Mouse (Mus musculus): ENCODE results near the gene Pik3r2. TPM values are rescaled to one million over a fixed set of nuclear protein-coding genes. Genes with fewer than 3 reads are reported as not detected.
"Not testable (repeated sequence)": the region's sequence is repeated elsewhere in the genome, so short reads cannot be mapped to it uniquely, and the experiment has no call there.

The Pik3r2 gene
- 84.5 and 85.5 TPM in 2 replicates for polyA plus RNA-seq (2016; fragmentation: Nextera tagmentation; extraction: Ambion mirVana)

DNA sequence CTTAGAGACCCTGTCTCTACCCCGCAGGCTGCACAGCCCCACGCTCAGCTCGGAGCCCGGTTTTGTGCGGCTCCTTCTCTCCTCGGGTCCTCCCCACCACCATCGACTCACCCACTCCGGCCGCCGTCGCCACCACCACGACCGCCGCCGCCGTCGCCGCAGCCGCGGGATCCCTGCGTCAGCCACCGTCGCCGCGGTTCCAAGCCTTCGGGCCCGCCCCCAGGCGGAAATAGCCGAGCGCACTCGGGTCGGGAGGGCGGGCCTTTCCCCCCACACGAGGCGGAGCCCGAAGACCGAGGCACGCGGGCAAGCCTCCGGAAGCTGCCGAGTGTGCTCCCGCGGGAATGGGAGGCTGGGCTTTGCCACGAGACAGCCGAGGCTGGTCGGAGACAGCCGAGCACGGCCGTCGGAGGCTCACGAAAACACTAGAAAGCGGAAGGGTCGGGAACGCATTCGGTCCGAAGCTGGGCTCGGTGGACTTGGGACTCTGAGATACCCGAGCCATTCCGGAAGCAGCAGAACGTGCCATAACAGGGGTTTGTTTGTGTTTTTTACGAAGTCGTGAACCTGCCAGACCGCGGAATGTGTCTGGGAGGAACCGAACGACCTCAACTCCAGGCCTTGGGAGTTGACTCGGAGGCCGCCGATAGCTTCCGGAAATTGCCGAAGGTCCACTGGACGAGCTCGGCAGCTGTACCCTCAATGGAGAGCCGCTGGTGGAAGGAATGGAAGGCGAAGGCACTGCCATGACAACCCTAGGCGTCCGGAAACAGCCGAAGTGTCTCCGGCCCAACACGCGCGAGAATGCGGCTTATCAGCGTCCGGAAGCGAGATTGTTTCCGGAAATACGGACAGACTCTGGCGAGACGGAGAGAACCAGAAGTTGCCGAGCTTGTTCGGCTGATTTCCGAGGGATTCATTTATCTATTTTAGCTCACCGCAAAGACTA lies at the start of gene Pik3r2:
Pik3r2 (minus strand) TSS at position 218 of the 949 bp plus-strand sequence.
- peak within 1 kb of the TSS; percentile 96 for H3K27ac ChIP-seq
- H3K36me3 ChIP-seq, result peaks cover 65% of the 10 kb centered on the region
- peak within 1 kb of the TSS; percentile 87 for H3K9ac ChIP-seq
- no peaks in the 10 kb centered on the region for H3K27me3 ChIP-seq
- peaks cover 42% of the 10 kb centered on the region for H3K4me1 ChIP-seq
- under 1% methylated on average over 91 of the region's 94 CpGs for WGBS
- ATAC-seq (ENCODE audit: low FRiP score), result peak; percentile 91
- H3K4me3 ChIP-seq, result peak within 1 kb of the TSS; percentile 82
- H3K4me2 ChIP-seq (replicated peaks), result peak within 1 kb of the TSS; percentile 90
- no peaks in the 10 kb centered on the region for H3K9me3 ChIP-seq (replicated peaks)

DNA sequence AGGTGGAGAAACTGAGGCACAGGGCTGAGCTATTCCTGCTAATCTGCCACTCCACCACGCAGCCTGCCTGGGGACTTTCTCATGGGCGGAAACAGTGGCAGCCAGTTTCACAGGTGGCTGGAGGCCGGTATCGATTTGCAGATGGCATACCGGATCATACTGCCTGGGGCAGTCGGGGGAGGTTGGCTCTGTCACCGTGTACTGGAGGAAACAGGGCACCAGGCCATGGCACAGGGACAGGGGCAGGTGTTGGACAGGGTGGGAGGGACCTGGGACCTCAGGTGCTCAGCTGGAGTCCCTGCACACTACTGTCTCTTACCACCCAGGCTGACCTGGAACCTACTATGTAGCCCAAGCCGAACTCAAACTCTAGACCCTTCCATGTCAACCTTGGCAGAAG lies 49.3 kb upstream of the Pik3r2 start:
- Histone ChIP-seq H3K27ac (no peak overlapping the region), H3K4me2 (replicated peaks) (no peak overlapping the region), H3K36me3 (no peaks in the 10 kb centered on the region), H3K27me3 (peaks cover 8% of the 10 kb centered on the region), H3K9ac (no peak overlapping the region), H3K9me3 (replicated peaks) (0 out of 2 replicates have a peak, but pooled peaks cover 3% of the 10 kb centered on the region), H3K4me1 (no peaks in the 10 kb centered on the region), H3K4me3 (no peak overlapping the region)
- WGBS, result 84% methylated on average over 8 of the region's 8 CpGs
- ATAC-seq (ENCODE audit: low FRiP score), result no peak

DNA sequence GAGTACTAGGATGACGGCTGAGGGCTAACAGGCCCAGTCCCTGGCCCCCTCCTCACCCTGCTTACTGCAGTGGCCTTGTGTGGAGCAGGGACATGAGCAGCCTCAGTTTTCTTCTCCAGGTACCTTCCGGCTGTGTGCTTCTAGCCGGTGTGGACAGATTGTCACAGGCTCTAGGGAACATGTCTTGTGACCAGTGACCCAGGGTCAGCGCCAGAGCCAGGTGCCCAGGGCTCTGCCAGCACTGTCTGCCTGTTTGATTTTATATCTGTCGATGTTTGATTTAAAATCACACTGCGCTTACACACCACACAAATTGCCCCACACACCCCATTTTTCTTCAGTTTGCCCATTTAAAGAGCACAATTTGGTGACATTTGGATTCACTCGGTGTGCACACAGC lies 47.3 kb upstream of the Pik3r2 start:
- Histone ChIP-seq H3K9me3 (replicated peaks) (peaks cover 6% of the 10 kb centered on the region; the same call in 1 of the 2 replicates), H3K4me2 (replicated peaks) (no peak overlapping the region), H3K27ac (no peak overlapping the region), H3K9ac (0 out of 2 replicates have a peak overlapping the region, but pooled peaks have one; percentile 27), H3K27me3 (peaks cover 27% of the 10 kb centered on the region), H3K36me3 (no peaks in the 10 kb centered on the region), H3K4me1 (peaks cover 3% of the 10 kb centered on the region; the same call in 1 of the 2 replicates), H3K4me3 (no peak overlapping the region)
- no peak for ATAC-seq (ENCODE audit: low FRiP score)
- WGBS, result 87% methylated on average over 7 of the region's 7 CpGs

DNA sequence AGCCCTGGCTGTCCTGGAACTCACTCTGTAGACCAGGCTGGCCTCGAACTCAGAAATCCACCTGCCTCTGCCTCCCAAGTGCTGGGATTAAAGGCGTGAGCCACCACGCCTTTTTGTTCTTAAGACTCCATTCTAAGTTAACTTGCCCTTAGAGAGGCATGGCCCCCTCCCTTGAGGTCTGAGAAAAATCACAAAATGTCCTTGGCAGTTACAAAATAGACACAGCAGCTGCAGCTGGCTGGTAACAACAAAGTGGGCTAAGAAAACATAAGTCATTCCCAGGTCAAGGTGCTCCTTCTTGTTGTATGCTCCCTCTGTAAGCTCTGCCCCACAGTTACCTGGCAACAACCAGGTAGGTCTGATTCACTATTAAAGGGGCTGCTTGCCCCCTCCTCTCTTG lies 46.1 kb upstream of the Pik3r2 start:
- not testable (repeated sequence) for H3K36me3 ChIP-seq; H3K4me1 ChIP-seq; H3K4me2 ChIP-seq (replicated peaks); ATAC-seq (ENCODE audit: low FRiP score); H3K9ac ChIP-seq; H3K27ac ChIP-seq; H3K4me3 ChIP-seq
- 90% methylated on average over 3 of the region's 3 CpGs for WGBS
- peaks cover 12% of the 10 kb centered on the region; the same call in 1 of the 2 replicates for H3K9me3 ChIP-seq (replicated peaks)
- peaks cover 28% of the 10 kb centered on the region for H3K27me3 ChIP-seq

DNA sequence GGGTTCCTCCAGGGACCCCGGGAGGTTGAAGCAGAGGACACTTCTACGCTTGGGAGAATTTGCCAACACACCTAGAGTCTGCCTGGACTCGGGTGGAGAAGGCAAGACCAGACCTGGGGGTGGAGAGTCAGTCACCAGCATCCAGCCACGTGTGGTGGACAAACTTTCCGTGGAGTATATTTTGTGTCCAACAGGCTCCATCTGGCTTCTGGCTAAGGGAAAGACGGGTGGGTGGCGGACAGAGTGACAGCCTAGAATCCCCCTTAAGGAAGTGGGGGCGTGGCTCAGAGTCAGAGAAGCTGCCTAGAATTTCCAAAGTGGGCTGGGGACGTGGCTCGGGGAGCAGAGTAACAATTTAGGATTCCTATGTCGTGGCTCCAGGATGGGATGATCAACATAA lies 45.5 kb upstream of the Pik3r2 start:
- Histone ChIP-seq H3K4me3 (no peak overlapping the region), H3K4me1 (peaks cover 4% of the 10 kb centered on the region; the same call in 1 of the 2 replicates), H3K27me3 (peaks cover 34% of the 10 kb centered on the region), H3K4me2 (replicated peaks) (no peak overlapping the region), H3K36me3 (no peaks in the 10 kb centered on the region), H3K27ac (no peak overlapping the region), H3K9me3 (replicated peaks) (peaks cover 11% of the 10 kb centered on the region; the same call in 1 of the 2 replicates), H3K9ac (no peak overlapping the region)
- ATAC-seq (ENCODE audit: low FRiP score), result no peak
- 51% methylated on average over 11 of the region's 11 CpGs for WGBS

DNA sequence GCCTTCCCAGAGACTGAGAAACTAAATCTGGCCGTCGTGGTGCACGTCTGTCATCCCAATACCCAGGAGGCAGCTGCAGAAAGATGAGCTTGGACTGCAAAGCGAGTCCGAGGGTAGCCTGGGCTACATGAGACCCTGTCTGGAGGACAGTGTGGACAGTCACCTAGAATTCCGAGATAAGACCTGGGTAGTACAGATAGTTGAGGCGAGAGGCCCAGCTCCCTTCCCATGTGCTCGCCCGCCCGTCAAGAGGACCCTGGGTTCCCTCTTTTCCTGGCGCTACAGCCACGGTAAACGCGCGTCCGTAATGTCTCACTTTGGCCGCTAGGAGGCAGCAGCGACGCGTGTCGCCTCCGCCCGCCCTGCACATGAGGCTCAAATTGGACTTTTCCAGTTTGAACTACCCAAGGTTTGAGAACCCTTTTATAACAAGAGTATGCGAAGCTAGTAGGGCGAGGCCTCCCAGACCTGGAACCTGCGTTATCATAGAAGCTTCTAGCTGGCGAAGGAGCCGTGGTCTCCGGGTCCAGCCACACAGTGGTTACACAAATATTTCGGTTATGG lies 45.0 kb upstream of the Pik3r2 start:
- Histone ChIP-seq H3K9ac (no peak overlapping the region), H3K27me3 (peaks cover 39% of the 10 kb centered on the region)
- WGBS, result 16% methylated on average over 30 of the region's 30 CpGs

DNA sequence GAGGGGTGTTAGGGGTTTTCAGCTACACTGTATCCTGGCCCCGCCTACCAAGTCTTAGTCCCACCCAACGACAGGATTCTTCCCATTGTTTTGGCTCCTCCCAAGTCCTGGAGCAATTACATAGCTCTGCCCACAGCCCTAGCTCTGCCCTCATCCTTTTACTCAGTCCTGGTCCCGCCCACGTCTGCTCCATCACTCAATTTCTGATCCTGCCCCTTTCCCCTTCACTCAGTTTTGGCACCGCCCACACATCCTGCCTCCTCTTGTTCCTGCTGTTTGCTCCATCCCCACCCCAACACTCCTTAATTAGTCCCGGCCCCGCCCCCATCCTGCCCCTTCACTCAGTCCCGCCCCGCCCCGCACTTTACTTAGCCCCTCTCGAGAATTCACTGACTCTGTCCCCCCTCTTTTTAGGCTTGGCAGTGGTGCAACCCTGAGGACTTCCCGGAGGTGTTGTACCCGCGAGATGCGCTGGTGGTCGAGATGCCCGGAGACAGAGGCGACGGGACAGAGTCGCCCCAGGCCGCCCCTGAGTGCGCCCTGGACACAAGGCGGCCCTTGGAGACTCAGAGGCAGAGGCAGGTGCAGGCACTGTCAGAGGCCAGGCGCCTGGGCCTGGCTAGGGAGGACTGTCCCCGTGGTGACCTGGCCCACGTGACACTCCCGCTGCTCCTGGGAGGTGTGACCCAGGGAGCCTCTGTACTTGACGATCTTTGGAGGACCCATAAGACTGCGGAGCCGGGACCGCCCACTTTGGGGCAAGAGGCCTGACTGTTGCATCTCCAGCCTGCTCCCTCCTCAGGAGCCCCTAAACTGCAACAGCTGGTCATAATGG lies 43.8 kb upstream of the Pik3r2 start:
- peak; percentile 65 for ATAC-seq (ENCODE audit: low FRiP score)
- Histone ChIP-seq H3K36me3 (no peaks in the 10 kb centered on the region), H3K9ac (no peak overlapping the region), H3K4me2 (replicated peaks) (0 out of 2 replicates have a peak overlapping the region, but pooled peaks have one; percentile 17), H3K4me3 (no peak overlapping the region), H3K27ac (no peak overlapping the region), H3K9me3 (replicated peaks) (peaks cover 9% of the 10 kb centered on the region; the same call in 1 of the 2 replicates), H3K4me1 (peaks cover 9% of the 10 kb centered on the region; the same call in 1 of the 2 replicates), H3K27me3 (peaks cover 51% of the 10 kb centered on the region)
- 4% methylated on average over 31 of the region's 31 CpGs for WGBS

More for the DNA sequence above, 45.0 kb upstream of the Pik3r2 start:
- ATAC-seq (ENCODE audit: low FRiP score), result 0 out of 2 replicates have a peak, but pooled peaks have one; percentile 17
- Histone ChIP-seq H3K9me3 (replicated peaks) (peaks cover 9% of the 10 kb centered on the region; the same call in 1 of the 2 replicates), H3K4me2 (replicated peaks) (no peak overlapping the region), H3K4me3 (no peak overlapping the region), H3K36me3 (no peaks in the 10 kb centered on the region), H3K27ac (no peak overlapping the region), H3K4me1 (peaks cover 8% of the 10 kb centered on the region; the same call in 1 of the 2 replicates)

DNA sequence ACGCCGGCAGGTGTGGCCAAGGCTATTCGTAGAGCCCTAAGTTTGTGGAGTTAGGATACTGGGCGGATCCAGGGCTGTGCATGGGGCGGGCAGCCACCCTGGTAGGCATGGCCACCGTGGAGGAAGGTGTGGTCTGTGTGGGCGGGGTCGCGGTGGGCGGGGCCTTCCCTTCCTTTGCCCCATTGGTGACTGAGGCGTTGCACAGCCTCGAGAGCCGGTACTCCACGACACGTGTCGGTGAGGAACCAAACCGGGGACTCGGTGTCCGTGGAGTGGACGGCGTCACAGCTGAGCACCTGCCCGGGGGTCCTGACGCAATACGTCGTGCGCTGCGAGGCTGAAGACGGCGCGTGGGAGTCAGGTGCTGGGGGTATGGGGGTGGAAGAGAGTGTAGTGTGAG lies 40.2 kb upstream of the Pik3r2 start:
- Histone ChIP-seq H3K4me3 (0 out of 2 replicates have a peak overlapping the region, but pooled peaks have one; percentile 3), H3K9me3 (replicated peaks) (peaks cover 9% of the 10 kb centered on the region; the same call in 1 of the 2 replicates), H3K36me3 (no peaks in the 10 kb centered on the region), H3K4me1 (peaks cover 9% of the 10 kb centered on the region; the same call in 1 of the 2 replicates), H3K9ac (0 out of 2 replicates have a peak overlapping the region, but pooled peaks have one; percentile 24), H3K27ac (no peak overlapping the region), H3K4me2 (replicated peaks) (peak overlapping the region; percentile 28), H3K27me3 (peaks cover 57% of the 10 kb centered on the region)
- no peak for ATAC-seq (ENCODE audit: low FRiP score)
- 9% methylated on average over 27 of the region's 30 CpGs for WGBS

DNA sequence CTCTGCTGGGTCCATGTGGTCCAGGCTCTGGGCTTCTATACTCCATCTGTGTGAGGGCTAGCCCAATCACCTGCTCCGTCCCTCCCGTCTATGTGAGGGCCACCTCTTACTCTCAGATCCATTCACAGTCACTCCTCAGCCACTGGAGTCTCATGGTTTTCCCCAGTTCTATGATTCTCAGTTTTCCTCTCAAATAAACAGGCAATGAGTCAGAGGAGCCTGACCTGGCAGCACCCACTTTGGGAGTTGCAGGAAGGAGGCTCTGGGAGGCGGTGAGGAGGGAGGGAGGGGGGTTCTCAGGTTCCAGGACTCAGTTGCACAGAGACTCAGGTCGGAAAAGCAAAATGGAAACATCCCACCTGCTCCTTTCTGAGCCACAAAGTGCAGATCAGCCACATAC lies 36.4 kb upstream of the Pik3r2 start:
- H3K4me2 ChIP-seq (replicated peaks), result no peak overlapping the region
- no peak overlapping the region for H3K27ac ChIP-seq
- no peaks in the 10 kb centered on the region for H3K9me3 ChIP-seq (replicated peaks)
- ATAC-seq (ENCODE audit: low FRiP score), result no peak
- H3K36me3 ChIP-seq, result no peaks in the 10 kb centered on the region
- H3K27me3 ChIP-seq, result peaks cover 42% of the 10 kb centered on the region
- no peak overlapping the region for H3K9ac ChIP-seq
- H3K4me1 ChIP-seq, result peaks cover 5% of the 10 kb centered on the region; the same call in 1 of the 2 replicates
- H3K4me3 ChIP-seq, result no peak overlapping the region
- WGBS, result 63% methylated on average over 4 of the region's 4 CpGs

DNA sequence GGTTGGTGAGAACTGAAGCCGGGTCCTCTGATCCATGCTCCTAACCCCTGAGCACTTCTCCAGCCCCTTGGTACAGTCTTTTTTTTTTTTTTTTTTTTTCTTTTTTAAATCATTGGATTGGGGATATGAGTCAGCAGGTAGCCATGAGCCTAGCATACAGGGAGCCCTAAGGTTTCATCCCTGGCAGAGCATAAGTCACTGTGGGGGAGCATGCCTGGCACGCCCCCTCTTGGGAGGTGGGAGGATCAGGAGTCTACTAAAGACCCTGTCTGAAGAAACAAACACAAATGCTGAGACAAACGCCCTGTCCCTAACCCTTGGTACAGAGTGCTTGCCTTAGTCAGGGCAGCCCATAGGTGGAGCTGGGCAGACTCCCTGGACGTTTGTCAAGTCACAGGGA lies 35.5 kb upstream of the Pik3r2 start:
- WGBS, result 31% methylated on average over 4 of the region's 4 CpGs
- ATAC-seq (ENCODE audit: low FRiP score), result no peak
- H3K36me3 ChIP-seq, result no peaks in the 10 kb centered on the region

DNA sequence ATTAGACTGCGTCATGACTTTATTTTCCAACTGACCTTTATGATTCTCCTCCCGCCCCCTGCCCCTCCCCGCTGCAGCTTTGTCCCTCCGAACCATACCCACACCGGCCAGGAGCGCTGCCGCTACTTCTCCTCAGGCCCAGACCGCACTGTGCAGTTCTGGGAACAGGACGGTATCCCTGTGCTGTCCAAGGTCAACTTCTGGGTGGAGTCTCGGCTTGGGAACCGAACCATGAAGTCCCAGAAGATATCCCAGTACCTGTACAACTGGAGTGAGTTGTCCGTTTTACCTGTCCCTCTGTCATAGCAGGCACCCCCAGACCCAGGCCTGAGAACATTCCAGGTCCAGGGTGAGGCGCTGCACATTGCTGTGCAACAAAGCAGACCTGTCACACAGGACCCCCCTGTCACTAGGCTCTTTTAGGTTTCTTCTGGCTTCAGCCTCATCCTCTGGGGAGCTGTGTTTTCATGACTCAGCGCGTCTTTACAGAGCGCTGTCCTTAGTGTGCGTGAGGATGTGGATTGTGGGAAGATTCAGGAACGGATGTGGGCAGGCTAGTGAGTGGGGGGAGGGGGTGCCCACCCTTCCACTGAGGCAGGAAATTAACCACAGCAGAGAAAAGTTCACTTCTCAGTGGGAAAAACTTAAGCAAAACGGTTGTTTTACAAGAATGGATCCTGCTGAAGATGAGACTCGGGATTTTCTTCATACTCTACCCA lies 34.6 kb upstream of the Pik3r2 start:
- 74% methylated on average over 20 of the region's 20 CpGs for WGBS
- no peaks in the 10 kb centered on the region for H3K4me1 ChIP-seq
- ATAC-seq (ENCODE audit: low FRiP score), result no peak
- no peaks in the 10 kb centered on the region for H3K36me3 ChIP-seq
- H3K4me3 ChIP-seq, result no peak overlapping the region
- H3K4me2 ChIP-seq (replicated peaks), result no peak overlapping the region
- H3K27ac ChIP-seq, result no peak overlapping the region
- H3K27me3 ChIP-seq, result peaks cover 37% of the 10 kb centered on the region
- no peaks in the 10 kb centered on the region for H3K9me3 ChIP-seq (replicated peaks)
- no peak overlapping the region for H3K9ac ChIP-seq

More for the DNA sequence above, 35.5 kb upstream of the Pik3r2 start:
- Histone ChIP-seq H3K27ac (no peak overlapping the region), H3K4me2 (replicated peaks) (no peak overlapping the region), H3K4me1 (peaks cover 5% of the 10 kb centered on the region; the same call in 1 of the 2 replicates), H3K4me3 (no peak overlapping the region), H3K9me3 (replicated peaks) (no peaks in the 10 kb centered on the region), H3K27me3 (peaks cover 39% of the 10 kb centered on the region), H3K9ac (no peak overlapping the region)
